Mouse (Mus musculus): ENCODE measurements around the gene Rimbp3. TPM values are rescaled to one million over a fixed set of nuclear protein-coding genes. Genes with fewer than 3 reads are reported as not detected.

Gene Rimbp3
- total RNA-seq (2023): not detected

GRCm38 (mm10) chr16:17208389-17209361 is at the start of gene Rimbp3:
TSS of gene Rimbp3 (plus strand) at chr16:17208603.

GRCm38 (mm10) chr16:17202549-17202948 is 5.9 kb upstream of the Rimbp3 start, which contains the start of gene Ube2l3:
TSS of gene Ube2l3 (minus strand) at chr16:17202649.

GRCm38 (mm10) chr16:17232794-17233701 is 24.6 kb downstream of the Rimbp3 start, which contains the start of gene Hic2:
TSS of gene Hic2 (plus strand) at chr16:17233572.

Other genes starting within 250 kb of the Rimbp3 start
- 189 TPM for gene Mapk1, start 225.2 kb upstream of the Rimbp3 start, total RNA-seq (2023)
- 0.50 TPM for gene Ypel1, start 138.9 kb upstream of the Rimbp3 start, total RNA-seq (2023)
- 108 TPM for gene Ppil2, start 97.3 kb upstream of the Rimbp3 start, total RNA-seq (2023)
- gene 2610318N02Rik, start 83.4 kb upstream of the Rimbp3 start, total RNA-seq (2023): 6.3 TPM
- 10.3 TPM for gene Sdf2l1, start 76.2 kb upstream of the Rimbp3 start, total RNA-seq (2023)
- gene Ydjc, start 64.0 kb upstream of the Rimbp3 start, total RNA-seq (2023): 3.2 TPM
- 1.3 TPM for gene Ccdc116, start 61.4 kb upstream of the Rimbp3 start, total RNA-seq (2023)
- 103 TPM for gene Ube2l3, start 6.0 kb upstream of the Rimbp3 start, total RNA-seq (2023)
- gene Hic2, start 25.0 kb downstream of the Rimbp3 start, total RNA-seq (2023): 9.0 TPM
- 43.8 TPM for gene Tmem191c, start 67.5 kb downstream of the Rimbp3 start, total RNA-seq (2023)
- not detected for gene Serpind1, start 122.8 kb downstream of the Rimbp3 start, total RNA-seq (2023)
- gene Snap29, start 197.4 kb downstream of the Rimbp3 start, total RNA-seq (2023): 23.6 TPM
- 124 TPM for gene Pi4ka, start 197.7 kb downstream of the Rimbp3 start, total RNA-seq (2023)
- 43.4 TPM for gene Crkl, start 243.4 kb downstream of the Rimbp3 start, total RNA-seq (2023)

Measured in CD4-positive naive resting alpha-beta T cell, adult 76 days (primary cell).